Mouse (Mus musculus) kidney, adult 11 months (tissue): ENCODE measurements around the gene Adsl.
"Not testable (repeated sequence)": the region's sequence is repeated elsewhere in the genome, so short reads cannot be mapped to it uniquely, and the experiment has no call there.

Experiments
- DNase-seq: peaks from one replicate; pipeline ENCODE4 v3.0.0; 2022

Gene Adsl

DNA sequence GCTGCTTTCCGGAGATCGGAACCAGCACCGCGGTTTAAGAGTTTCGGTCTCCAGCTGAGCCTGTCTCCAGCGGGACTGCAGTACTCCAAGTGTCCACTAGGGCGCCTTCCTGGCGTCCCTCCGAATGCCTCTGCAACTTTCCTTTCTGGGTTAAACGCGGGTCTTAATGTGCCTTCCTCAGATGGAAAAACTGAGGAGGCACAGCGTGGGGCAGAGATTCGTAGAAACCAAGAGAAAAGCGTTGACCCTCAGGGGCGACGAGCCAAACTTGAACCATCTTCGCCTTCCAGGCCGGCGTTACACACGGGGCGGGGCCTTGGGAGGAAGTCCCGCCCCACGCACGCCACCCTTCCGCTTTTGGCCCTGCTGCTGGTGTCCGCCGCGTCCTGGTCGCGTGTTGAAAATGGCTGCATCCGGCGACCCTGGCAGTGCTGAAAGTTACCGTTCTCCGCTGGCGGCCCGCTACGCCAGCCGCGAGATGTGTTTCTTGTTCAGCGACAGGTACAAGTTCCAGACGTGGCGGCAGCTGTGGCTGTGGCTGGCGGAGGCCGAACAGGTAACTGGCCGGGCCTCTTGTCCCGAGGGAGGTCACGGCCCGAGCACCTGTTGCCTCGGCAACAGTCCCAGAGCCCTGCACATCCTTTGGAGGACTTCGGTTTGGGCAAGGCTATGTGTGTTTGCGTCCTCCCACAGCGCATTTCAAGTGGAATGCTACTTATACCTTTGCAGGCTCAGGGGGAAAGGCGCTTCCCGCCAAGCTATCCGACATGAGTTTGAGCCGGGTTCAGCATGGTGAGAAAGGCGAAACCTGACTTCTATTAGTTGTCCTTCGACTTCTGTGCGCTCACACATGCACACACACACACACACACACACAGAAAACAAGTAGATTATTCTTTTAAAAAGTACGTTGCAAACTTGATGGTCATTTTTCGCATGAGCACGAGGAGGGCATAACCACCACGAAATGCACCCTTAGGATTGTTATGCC, at the start of gene Adsl:
Adsl (plus strand) TSS at position 346 of the 991 bp plus-strand sequence.
- peak; percentile 82 for DNase-seq

DNA sequence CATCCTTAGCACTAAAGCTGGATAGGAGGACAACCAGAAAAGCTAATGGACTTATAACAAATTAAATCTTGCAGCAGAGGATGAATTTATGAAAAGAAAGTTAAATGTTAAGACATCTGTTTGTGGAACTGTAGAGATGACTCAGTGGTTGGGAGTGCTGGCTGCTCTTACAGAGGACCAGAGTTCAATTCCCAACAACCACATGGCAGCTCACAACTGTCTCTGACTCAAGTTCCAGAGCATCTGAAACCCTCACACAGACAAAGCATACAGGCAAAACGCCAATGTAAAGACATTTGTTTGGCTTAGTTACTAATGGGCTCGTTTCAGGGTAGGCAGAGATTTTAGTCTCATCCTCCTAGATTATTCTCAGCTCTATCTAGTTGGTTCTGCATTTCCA, 48.5 kb upstream of the Adsl start:
- DNase-seq: no peak

DNA sequence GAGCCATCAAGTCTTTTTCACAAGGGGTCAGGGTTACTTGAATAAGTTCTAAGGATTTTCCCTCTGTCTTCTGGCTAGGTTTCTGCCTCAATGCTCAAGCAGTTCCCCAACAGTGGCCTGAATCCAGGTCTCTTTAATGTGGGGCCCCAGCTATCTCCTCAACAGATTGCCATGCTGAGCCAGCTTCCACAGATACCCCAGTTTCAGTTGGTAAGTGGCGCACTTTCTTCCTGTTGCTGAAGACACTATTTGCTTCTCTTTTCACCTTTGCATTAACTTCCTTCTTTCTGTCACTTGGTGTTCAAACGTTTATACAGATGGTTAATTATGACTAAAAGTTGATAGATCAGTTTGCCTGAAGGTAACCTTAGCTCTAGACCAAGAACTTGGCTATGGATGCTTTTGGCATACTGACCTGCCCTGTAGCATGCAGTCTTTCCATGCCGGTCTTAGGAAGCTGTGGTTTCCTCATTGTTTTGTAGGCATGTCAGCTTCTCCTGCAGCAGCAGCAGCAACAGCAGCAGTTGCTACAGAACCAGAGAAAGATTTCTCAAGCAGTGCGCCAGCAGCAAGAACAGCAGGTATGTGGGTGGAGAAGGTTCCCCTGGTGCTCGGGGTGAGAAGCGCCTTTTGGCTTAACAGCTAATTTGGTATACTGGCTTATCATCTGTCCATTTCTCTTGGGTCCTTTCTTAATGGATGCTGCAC, 46.3 kb upstream of the Adsl start:
- DNase-seq: no peak

DNA sequence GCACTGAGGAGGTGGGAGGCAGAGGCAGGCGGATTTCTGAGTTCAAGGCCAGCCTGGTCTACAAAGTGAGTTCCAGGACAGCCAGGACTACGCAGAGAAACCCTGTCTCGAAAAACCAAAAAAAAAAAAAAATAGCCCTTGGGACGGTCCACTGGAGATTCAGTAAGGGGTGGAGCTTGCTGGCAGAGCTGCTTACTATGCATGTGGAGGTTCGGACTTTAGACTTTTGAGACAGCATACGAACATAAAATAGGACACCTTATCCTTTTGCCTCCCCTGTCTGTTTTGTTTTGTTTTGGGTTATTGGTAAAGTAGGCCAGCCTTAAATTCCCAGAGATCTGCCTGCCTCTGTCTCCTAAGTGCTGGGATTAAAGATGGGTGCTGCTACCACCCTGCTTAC, 43.5 kb upstream of the Adsl start:
- peak; percentile 31 for DNase-seq

DNA sequence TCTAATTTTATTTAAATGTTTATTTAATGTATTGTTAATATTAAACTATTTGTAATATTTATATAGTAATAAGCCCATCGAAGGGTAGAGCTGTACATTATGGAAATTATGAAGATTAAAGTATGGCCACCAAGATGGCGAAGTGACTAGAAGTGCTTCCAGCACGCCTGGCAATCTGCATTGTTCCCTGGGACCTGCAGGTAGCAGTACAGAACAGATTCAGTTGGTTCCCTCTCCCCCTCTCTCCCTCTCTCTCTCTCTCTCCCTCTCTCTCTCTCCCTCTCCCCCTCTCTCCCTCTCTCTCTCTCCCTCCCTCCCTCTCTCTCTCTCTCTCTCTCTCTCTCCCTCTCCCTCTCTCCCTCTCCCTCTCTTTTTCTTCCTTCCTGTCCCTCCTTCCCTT, 38.1 kb upstream of the Adsl start:
- no peak for DNase-seq

DNA sequence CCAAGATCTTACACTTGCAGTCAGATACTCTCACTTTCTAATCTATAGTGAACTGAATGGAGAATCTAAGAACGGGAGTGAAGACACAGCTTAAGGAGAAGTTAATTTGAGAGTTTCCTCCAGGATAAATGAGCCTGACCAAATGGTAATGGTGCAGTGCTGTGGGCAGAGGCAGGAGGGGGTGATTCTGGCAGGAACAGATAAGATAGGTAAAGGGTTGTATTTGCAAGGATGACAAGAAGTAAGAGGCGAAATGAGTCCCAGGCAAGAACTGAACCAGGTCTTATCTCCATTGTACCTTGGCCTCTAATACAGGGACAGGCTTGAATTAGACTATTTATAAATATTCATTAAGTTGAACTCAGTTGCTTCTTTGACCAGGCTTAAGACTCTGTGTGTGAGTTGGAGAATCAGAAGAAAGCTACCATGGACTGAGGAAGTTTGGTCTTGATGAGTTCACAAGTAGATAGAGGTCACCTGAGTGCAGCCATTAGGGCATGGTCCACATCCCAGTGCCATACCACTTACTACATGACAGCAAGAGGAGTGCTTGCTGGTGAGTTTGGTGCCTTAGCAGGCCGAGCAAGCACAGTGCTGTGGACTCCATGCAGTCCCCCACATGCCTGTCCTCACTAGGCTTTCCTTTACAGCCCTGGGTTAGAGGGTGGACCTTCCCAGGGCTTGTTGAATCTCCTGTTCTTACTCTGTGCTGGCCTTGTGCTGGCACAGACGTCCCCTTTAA, 37.3 kb upstream of the Adsl start:
- DNase-seq: no peak

DNA sequence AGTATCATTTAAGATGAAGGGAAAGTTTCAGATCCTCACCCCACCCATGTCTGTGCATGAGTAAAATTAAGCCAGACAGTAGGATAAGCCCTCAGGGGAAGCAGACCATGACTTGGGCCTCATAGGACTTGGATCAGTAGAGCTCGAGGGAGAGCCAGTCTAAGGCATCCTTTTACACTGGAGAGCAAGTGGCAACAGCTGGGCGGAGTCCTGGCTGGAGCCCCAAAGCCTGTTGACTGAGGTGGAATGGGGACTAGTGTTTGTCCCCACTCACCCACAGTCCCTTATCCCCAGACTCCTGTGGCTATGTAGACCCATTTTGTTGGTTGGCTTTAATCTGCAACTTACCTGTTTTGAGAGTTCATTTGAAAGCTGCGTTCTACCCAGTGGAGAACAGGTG, 36.1 kb upstream of the Adsl start:
- DNase-seq: peak; percentile 12

DNA sequence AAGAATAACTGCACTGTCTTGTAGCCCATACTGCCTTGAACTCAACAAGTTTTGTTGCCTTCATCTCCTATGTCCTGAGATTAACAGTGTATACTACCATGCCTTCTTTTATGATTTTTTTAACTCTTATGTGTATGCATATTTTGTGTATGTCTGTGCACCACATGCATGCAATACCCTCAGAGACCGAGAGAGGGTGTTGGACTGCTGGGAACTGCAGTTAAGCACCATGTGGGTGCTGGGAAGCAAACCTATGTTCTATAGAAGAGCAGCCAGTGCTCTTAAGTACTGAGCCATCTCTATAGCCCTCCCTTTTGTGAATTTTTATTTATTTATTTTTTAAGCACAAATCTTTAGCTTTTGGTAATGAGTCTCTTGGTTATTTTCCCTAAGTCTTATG, 34.5 kb upstream of the Adsl start:
- DNase-seq: no peak

DNA sequence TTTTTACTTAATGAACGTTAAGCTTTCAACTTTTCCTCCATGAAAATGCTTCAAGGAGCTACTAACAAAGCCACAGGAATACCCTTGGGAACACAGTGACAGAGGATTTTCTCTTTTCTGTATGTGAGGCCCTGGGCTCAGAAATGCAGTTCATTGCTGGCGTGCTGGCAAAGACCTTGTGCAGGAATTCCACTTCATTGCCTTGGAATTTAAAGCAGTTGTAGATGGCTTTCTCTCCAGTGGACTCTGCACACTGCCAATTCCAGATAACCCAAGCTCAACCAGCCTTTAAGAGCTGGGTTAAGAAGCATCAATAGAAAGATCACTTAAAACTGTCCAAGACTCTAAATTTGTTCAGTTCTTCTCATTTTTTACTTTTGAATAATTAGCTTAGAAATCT, 32.4 kb upstream of the Adsl start:
- peak; percentile 64 for DNase-seq

DNA sequence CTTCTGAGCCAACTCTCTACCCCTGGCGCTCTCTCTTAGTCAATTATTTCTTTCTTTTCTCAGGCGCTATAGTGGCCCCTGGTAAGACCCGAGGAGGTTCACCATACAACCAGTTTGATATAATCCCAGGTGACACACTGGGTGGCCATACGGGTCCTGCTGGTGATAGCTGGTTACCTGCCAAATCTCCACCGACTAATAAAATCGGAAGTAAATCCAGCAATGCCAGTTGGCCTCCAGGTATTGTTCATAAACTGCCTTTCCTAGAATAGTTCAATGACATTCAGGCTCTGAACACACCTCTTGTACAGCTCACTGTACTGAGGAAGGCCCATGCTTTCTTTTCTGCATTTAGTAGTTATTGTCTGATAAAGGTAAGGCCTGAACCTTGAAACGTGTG, 31.7 kb upstream of the Adsl start:
- DNase-seq: no peak

DNA sequence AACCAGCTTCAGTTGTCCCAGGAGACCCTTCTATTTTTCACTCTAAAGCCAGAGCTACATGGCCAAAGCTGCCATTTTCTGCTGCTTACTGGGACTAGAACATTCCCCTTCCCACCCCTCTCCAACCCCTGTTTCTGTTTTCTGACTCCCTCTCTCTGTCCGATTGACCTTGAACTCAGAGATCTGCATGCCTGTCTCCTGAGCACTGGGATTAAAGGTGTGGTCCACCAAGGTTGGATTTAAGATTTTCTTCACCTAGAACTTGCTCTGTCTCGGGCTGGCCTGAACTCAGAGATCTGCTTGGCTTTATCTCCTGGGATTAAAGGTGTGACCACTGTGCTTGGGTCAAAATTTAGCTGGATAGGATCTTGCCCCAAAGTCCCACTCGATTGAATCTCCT, 27.9 kb upstream of the Adsl start:
- DNase-seq: no peak

DNA sequence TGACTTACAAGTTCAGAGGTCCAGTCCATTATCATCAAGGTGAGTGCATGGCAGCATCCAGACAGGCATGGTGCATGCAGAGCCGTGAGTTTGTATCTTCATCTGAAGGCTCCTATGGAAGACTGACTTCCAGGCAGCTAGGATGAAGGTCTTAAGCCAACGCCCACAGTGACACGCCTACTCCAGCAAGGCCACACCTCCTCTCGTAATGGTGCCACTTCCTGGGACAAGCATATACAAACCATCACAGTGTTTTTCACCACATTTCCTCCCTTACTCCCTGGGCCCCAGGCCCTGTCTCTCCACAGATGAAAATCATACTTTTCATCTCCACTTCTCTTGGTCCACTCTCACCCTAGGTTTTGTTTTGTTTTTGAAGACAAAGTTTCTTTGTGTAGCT, 26.5 kb upstream of the Adsl start:
- no peak for DNase-seq

DNA sequence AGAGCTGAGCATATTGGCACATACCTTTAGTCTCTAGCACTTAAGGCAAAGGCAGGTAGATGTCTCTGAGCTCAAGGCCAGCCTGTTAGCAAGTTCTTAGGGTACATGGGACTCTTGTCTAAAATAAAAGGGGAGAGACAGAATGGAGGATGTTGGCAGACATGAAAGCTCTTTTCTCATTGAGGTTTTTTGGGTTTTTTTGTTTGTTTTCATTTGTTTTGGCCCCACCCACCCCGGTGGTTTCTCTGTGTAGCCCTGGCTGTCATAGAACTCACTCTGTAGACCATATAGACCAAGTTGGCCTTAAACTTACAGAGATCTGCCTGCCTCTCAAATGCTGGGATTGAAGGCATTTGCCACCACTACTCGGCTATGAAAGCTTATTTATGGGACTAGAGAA, 24.1 kb upstream of the Adsl start:
- no peak for DNase-seq

DNA sequence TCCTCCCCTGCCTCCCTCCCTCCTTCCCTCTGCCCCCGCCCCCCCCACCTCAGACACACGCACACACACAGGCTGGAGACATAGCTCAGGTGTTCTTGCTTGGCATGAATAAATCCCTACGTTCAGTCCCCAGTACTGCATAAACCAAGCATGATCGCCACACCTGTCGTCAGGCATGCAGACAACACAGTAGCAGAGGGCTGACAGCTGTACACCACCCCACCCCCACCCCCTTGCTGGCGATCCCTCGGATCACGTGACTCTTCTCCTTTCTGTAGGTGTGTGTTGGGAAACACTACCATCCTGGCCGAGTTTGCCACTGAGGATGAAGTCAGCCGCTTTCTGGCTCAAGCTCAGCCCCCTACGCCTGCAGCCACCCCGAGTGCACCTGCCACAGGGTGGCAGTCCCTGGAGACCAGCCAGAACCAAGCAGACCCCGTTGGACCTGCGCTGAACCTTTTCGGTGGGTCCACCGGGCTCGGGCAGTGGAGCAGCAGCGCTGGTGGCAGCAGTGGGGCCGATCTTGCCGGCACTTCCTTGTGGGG, 19.4 kb upstream of the Adsl start:
- no peak for DNase-seq

DNA sequence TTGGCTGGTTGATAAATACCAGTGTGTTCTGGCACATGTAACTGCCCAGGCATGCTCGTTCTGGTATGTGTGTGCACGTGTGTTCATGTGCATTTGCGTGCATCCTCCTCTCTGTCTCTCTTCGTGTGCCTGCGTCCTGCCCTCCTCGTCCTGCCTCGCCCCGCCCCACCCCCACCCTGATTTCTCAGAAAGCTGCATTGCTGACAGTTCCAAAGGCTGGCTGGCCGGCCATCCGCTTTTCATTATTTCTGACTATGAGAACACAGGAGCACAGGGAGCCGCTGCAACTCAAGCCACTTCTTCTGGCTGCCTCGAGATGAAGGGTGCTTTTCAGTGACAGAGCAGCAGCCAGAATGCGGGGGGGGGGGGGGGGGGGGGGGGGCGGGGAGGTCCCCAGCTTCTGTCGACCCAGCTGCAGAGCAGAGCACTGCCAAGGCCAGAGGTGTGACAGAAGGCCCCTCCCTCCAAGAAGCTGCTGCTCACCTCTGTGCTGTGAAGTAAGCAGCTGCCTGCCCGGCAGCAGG, 18.2 kb upstream of the Adsl start:
- DNase-seq: no peak

DNA sequence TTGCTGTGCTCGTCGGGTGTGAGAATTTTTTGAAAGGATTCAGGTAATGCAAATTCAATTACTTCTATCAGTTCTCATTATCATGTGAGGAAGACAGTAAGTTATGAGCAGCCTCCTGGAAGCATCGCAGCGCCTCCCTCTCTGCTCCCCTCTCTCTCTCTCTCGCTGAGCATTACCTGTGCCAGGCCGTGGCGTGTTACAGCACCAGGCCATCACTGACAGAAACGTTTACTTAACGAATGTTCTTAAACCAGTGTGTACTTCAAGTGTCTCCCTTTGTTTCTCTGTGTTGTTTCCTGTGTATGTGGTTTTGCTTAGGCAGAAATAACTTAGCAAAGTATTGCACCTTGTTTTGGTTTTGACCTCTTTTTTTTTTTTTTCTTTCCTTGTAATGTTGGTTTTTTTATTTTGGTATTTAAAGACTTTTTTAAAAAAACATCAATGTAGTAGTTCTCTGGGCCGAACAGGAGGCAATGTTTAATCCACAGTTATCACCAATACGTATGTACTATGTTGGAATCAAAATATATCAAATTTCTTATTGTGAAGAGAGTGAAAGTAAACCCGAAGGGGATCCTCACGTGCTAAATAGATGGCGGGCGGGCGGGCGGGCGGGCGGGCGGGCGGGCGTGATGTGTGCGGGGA, 17.5 kb upstream of the Adsl start:
- DNase-seq: not testable (repeated sequence)

DNA sequence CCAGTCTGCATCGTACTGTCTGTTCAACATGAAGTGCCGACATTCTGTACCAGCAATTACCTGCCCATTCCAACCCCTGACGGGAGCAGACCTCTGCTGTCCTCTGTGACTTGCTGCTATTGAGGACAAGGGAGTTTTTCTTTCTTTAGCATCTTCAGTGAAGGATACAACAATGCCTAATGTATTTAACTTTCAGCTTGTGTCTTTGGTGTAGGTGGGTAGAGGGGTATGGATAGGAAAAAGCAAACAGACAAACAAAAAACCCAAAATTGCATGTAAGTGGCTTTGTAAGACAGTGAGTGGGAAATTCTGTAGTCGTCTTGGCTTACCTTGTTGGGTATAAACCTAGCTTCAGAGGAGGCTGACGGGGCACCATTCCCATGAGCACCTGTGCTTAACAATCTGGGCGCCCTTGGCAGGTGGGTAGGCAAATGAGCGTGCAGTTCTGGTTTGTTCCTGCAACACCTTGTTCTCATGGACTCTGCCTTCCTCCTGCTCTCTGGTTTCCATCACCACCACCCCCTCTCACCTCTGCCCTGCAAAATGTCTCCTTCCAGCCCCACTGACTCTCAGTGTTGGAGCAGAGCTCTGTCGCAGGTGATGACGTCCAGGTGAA, 16.8 kb upstream of the Adsl start:
- no peak for DNase-seq

DNA sequence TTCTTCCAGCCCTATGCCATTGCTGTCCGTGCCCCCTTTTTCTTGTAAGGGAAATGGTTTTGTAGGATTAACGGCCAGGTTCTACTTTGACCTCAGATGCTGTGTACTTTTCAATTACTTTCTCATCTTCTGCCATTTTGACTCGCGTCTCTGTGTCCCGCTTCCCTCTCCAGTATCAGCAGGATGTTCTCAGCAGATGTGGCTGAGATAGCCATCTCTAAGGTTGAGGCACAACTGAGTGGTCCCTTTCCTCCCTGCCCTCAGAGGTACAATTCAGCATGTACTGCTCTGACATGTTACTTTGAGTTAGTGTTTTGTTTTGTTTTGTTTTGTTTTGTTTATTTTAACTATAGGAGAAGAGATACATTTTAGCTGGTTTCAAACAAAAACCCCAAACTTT, 13.4 kb upstream of the Adsl start:
- no peak for DNase-seq

DNA sequence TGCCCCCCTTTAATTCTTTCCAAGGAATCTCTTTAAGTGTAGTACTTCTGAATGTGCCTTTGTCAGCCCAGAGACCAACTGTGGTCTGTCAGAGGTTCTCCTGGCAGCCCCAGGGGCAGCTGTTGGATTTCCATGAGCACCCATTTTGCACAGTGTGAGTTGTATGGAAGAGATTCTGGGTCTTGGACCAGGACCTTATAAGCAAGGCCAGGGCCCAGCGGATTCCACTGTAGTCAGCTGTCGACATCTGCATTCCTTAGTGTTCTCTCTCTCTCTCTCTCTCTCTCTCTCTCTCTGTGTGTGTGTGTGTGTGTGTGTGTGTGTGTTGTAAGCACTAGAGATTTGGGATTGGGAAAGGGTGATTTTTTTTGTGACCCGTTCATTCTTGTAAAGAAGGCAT, 11.6 kb upstream of the Adsl start:
- DNase-seq: no peak

DNA sequence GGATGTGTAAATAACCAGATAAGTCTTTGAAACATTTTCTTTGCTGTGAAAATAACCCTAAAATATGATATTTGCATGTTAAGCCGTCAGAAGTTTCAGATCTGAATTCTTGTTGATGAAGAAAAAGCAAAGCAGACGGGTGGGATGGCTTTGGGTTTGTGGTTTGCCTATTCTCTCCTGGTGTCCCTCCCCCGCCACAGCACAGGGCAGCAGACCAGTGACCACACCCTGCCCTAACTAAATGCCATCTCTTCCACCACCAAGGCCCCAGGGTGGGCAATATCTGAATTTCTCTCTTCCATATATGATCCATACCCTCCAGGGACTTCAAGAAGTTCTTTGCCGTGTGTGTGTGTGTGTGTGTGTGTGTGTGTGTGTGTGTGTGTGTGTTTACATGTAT, 9.7 kb upstream of the Adsl start:
- DNase-seq: no peak

DNA sequence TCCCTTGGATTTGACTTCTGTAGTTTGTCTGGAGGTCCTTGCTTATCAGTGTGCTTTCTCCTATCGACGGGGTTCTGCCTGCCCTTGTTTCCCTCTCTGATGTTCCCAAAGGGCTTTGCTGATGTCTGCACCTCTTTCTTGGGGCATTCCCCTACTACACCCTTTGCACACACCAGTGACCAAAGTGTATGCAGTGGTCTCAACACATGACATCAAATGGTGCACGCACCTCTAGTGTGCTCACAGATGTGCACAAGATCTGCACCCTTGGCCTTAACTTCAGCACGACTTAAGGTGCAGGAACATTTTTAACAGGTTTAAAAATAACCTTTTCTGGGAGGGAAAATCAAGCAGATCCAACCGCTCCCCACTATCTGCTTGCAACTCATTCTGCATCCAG, 8.9 kb upstream of the Adsl start:
- no peak for DNase-seq

DNA sequence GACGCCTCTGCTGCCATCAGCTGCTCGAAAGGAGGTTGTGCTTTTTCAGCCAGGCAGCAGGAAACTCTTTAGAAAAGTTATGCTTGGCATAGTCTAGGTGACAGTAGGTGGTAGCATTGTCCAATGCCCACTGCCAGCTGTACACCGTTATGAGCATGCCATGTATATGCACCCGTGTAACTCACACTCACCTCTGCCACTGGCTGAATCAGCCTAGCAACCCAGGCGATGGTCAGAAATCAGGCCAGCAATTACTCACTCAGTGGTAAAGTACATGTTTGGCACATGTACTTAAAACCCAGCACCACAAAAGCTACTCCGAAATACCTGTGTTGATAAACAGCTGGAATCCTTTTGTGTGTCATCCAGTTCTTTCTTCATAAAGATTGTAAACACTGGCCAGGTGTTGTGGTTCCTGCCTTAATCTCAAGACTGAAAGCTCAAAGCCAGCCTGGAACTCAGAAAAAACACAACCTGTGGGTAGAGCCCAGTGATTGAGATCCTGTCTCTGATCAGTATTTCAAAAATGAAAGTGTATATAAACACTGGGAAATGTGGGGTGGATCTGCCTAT, 6.7 kb upstream of the Adsl start:
- no peak for DNase-seq
